Mouse (Mus musculus) E14TG2a.4 (cell line): ENCODE results near the gene Pcdh11x.

Experiments used
- H3K27me3 ChIP-seq: 2 replicates; pipeline ENCODE4 v1.6.1; 2014; ENCODE audit warnings: low read length, control low read depth; ENCODE audit not compliant: insufficient read depth
- H3K36me3 ChIP-seq: 2 replicates; pipeline ENCODE4 v1.6.1; 2014; ENCODE audit warnings: low read length, control low read depth; ENCODE audit not compliant: insufficient read depth
- H3K4me1 ChIP-seq: replicated peaks from 2 replicates; pipeline ENCODE4 v1.6.1; 2014; ENCODE audit warnings: low read depth, low read length, control low read depth
- H3K4me3 ChIP-seq: replicated peaks from 2 replicates; pipeline ENCODE4 v1.5.1; 2014; ENCODE audit warnings: mild to moderate bottlenecking, low read length
- H3K9me3 ChIP-seq: 2 replicates; pipeline ENCODE4 v1.6.1; 2014; ENCODE audit warnings: low read length, control low read depth
- CTCF ChIP-seq: conservative IDR thresholded peaks from 2 replicates; pipeline ENCODE4 v1.5.1; 2014; ENCODE audit warnings: low read length
- NANOG ChIP-seq: IDR thresholded peaks from 2 replicates; pipeline ENCODE4 v1.6.1; 2014; ENCODE audit warnings: borderline replicate concordance, low read length, mixed read lengths
- POU5F1 ChIP-seq: IDR thresholded peaks from 2 replicates; pipeline ENCODE4 v1.6.1; 2014; ENCODE audit warnings: low read length, borderline replicate concordance

Pcdh11x gene

DNA sequence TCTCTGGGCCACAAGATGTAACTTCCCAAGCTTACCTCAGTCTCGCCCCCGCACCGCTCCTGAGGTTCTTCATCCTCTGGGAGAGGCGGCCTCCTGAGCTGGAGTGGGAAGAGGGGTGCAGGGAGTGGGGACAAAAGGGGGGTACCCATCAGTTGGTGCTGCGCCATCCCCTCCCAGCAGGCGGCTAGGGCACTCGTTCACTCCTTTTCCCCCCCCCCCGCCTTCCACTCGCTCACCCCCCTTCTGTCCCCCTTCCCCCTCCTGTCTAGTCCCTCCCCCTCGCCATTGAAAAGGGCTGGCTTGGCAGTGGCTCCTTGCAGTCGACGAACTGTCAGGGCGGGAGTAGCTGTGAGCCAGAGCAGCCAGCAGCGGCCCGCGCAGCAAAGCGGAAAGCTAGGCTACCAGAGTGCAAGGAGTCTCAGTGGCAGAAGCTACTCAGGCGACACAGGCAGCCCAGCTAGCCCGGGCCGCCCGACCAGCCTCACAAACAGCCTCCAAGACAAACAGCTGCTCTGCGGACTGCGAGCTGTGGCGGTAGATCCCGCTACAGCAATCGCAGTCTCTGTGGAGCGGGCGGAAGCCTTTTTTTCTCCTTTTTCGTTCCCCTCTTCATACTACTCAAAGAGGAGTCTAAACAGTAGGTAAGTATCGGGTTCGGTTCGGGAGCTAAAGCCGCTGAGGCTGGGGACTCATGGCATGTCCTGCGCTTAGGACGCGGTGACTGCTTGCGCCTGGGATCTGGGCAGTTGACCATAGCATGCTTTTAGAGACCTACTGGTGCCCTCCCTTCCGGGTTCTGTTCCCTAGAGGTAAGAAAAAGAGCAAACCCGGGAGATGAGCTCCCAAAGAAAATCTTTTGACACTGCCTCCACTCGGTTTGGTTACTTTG, at the start of gene Pcdh11x:
Pcdh11x (plus strand) TSS at position 249 of the 889 bp plus-strand sequence.
- no peaks in the 10 kb centered on the region for H3K36me3 ChIP-seq
- no peaks in the 10 kb centered on the region for H3K9me3 ChIP-seq
- TF ChIP-seq CTCF = no peak
- no peak for TF ChIP-seq POU5F1
- TF ChIP-seq NANOG = no peak

DNA sequence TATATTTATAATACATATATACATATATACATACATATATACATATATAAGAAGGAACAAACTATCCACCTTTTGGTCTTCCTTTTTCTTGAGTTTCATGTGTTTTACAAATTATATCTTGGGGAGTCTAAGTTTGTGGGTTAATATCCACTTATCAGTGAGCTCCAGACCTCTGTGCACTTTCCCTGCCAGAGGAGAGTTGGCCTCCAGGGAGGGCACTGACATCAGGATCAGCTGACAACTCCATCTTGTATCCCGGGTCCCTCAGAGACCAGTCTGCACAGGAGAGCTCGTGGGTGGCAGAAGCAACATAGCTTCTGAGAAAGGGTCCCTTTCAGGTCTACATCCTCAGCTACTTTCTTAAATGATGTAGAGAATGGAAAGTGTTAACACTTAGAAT, 30.0 kb upstream of the Pcdh11x start:
- TF ChIP-seq NANOG = no peak
- H3K27me3 ChIP-seq = no peaks in the 10 kb centered on the region
- H3K4me3 ChIP-seq = no peak overlapping the region
- H3K36me3 ChIP-seq = no peaks in the 10 kb centered on the region
- no peaks in the 10 kb centered on the region for H3K4me1 ChIP-seq
- no peaks in the 10 kb centered on the region for H3K9me3 ChIP-seq

More for the DNA sequence above, at the start of gene Pcdh11x:
- Histone ChIP-seq H3K4me1 (no peaks in the 10 kb centered on the region; the same call in 1 of the 2 replicates), H3K27me3 (peaks cover 29% of the 10 kb centered on the region), H3K4me3 (peak within 1 kb of the TSS; percentile 43)

DNA sequence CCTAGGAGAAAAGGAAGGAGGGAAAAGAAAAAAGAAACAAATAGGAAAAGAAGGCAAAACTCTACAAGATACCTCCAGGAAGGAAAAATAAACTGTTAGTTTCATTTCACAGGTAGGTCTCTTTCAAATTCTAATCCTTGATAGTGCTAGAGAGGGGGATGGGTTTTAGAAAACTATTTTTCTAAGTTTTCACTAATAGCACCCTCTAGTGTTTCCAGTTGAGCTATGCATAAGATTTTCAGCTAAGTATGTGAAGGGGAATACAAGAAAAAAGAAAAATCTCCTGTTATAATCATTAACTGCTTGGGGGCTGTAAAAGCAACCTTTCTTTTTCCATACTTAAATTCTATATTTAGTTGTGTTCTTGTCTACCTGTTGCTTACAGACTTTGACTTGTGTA, 4.5 kb upstream of the Pcdh11x start:
- no peaks in the 10 kb centered on the region; the same call in 1 of the 2 replicates for H3K4me1 ChIP-seq
- no peak overlapping the region for H3K4me3 ChIP-seq
- H3K9me3 ChIP-seq = no peaks in the 10 kb centered on the region
- no peaks in the 10 kb centered on the region for H3K36me3 ChIP-seq
- H3K27me3 ChIP-seq = peaks cover 14% of the 10 kb centered on the region
- TF ChIP-seq NANOG (no peak), CTCF (peak; percentile 17; the same call in 1 of the 2 replicates), POU5F1 (no peak)

DNA sequence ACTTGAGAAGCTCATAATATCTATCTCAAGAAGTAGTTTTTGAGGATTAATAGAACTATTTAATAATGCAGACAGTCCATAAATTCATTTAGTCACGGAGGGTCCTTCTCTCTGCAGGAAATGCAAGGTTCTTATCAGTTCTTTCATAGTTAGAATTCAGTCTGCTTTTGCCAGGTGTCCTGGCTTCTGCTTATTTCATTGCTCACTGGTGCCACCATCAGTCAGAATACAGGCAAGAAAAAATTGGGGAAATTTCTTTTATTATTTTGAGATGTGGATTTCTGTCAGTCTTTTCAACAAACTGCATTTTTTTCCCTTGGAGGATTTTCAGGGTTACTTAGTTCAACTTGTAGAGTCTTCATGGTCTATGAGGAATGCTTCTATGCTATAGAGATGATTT, 2.6 kb upstream of the Pcdh11x start:
- no peaks in the 10 kb centered on the region for H3K36me3 ChIP-seq
- peaks cover 29% of the 10 kb centered on the region for H3K27me3 ChIP-seq
- no peaks in the 10 kb centered on the region; the same call in 1 of the 2 replicates for H3K4me1 ChIP-seq
- TF ChIP-seq NANOG = no peak
- no peak for TF ChIP-seq CTCF
- no peak for TF ChIP-seq POU5F1
- H3K9me3 ChIP-seq = no peaks in the 10 kb centered on the region
- H3K4me3 ChIP-seq = no peak overlapping the region

DNA sequence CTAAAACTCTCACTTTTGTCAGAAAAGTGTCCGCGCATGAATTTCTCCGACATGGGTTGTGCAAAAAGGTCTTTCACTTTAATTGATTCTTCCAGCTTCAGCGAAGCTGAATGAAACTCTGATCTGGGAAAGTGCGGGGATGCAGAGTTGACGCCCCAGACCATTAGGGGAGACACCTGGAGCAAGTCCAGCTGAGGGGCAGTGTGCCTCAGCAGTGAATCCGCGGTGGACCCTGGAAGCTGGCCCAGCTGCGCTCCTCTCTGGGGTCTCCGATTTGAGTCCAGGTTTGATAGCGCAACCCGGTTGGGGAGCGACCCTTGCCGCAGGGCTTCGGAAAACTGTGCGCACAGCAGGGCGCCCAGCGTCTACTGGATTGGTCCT, 831 bp downstream of the Pcdh11x start:
- Histone ChIP-seq H3K4me1 (no peaks in the 10 kb centered on the region; the same call in 1 of the 2 replicates), H3K27me3 (peaks cover 29% of the 10 kb centered on the region), H3K4me3 (peak overlapping the region; percentile 43), H3K9me3 (no peaks in the 10 kb centered on the region), H3K36me3 (no peaks in the 10 kb centered on the region)
- TF ChIP-seq CTCF (no peak), POU5F1 (no peak), NANOG (no peak)

DNA sequence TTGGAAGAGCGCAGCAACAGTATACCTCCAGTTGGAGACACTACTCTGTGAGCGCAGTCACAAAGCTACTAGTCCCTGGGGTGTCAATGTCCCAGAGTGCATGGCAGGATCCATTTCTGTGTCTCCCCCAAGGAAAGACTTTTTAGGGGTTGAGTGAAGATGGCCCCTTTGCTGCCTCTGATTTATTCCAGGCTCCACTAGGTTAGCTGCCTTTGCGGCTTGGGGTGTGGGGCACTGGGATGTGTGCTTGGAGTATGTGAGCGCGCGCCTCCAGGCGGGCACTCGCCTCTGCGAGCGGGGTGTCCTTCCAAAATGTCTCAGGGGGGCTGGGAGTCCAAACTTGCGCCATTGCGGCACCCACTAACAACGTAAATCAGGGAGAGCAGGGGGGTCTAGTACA, 1.6 kb downstream of the Pcdh11x start:
- H3K27me3 ChIP-seq = peaks cover 29% of the 10 kb centered on the region
- no peaks in the 10 kb centered on the region for H3K36me3 ChIP-seq
- no peaks in the 10 kb centered on the region for H3K9me3 ChIP-seq
- H3K4me1 ChIP-seq = no peaks in the 10 kb centered on the region; the same call in 1 of the 2 replicates
- TF ChIP-seq CTCF (no peak), POU5F1 (no peak), NANOG (no peak)
- H3K4me3 ChIP-seq = no peak overlapping the region

DNA sequence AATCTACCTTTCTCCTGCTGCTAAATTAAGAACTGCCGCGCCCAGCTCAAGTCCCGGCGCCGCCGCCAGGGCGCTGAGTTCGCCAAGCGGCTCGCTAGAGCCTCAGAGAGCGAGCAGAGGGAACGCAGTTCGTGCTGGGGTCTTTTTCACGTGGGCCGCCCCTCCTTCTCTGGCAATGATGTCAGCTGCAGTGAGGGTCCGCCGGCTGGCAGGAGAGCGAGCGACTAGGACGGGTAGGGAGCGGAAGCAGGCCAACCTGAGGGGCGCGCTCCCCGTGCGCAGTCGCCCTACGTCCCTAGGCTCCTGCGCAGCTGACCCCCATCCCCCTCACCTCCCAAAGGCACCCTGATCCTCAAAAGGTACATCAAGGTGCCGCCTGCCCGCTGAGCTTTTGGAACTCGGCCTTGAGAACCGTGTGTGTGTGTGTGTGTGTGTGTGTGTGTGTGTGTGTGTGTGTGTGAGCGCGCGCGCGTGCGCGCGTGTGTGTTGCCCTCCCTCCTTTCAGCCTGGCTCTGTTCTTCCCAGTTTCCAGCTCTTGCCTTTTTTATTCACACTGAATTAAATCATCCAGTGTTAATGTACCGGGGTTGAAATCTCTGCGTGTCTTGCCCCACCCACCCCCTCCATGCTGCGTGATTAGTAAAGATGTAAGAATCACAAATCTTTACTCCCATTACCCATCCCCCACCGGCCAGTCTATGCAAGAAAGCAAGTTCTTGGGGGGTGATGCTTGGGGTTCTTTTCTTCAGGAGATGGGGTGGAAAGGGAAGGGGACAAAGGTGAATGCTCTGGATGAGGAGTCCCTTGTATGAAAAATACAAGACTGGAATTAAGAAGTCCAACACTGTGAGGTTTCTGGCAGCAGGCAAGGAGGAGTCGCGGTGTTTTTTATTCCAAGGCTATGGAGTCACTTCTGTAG, 3.0 kb downstream of the Pcdh11x start:
- H3K9me3 ChIP-seq = no peaks in the 10 kb centered on the region
- H3K36me3 ChIP-seq = no peaks in the 10 kb centered on the region

More for the DNA sequence above, 3.0 kb downstream of the Pcdh11x start:
- TF ChIP-seq CTCF (no peak), POU5F1 (no peak), NANOG (no peak)
- peaks cover 29% of the 10 kb centered on the region for H3K27me3 ChIP-seq
- no peaks in the 10 kb centered on the region; the same call in 1 of the 2 replicates for H3K4me1 ChIP-seq
- H3K4me3 ChIP-seq = peak overlapping the region; percentile 70
